Mouse (Mus musculus) stomach, embryonic 15.5 days (tissue): Measurements from ENCODE around the gene Taok2. TPM values are rescaled to one million over a fixed set of nuclear protein-coding genes. Genes with fewer than 3 reads are reported as not detected.
"Not testable (repeated sequence)": the region's sequence is repeated elsewhere in the genome, so short reads cannot be mapped to it uniquely, and the experiment has no call there.

Source experiments
- ATAC-seq: fragments of 200-750 bp; cut with Nextera tagmentation; 2 replicates; pipeline ENCODE4 v1.8.0; 2017; ENCODE audit warnings: low read depth, moderate number of reproducible peaks, moderate TSS enrichment; ENCODE audit not compliant: insufficient read depth, low FRiP score
- H3K27ac ChIP-seq: fragments of 300-500 bp; sonication (generic); 2 replicates; pipeline ENCODE4 v1.5.1; 2015; ENCODE audit warnings: mild to moderate bottlenecking, inconsistent platforms
- H3K27me3 ChIP-seq: fragments of 300-500 bp; sonication (generic); replicated peaks from 2 replicates; pipeline ENCODE4 v1.6.1; 2015; ENCODE audit warnings: inconsistent platforms
- H3K36me3 ChIP-seq: fragments of 300-500 bp; sonication (generic); 2 replicates; pipeline ENCODE4 v1.6.1; 2015; ENCODE audit warnings: inconsistent platforms
- H3K4me1 ChIP-seq: fragments of 300-500 bp; sonication (generic); 2 replicates; pipeline ENCODE4 v1.6.1; 2015; ENCODE audit warnings: inconsistent platforms
- H3K4me2 ChIP-seq: fragments of 300-500 bp; sonication (generic); 2 replicates; pipeline ENCODE4 v1.6.1; 2015; ENCODE audit warnings: mild to moderate bottlenecking, inconsistent platforms
- H3K4me3 ChIP-seq: fragments of 300-500 bp; sonication (generic); replicated peaks from 2 replicates; pipeline ENCODE4 v1.5.1; 2015; ENCODE audit warnings: inconsistent platforms
- H3K9ac ChIP-seq: fragments of 300-500 bp; sonication (generic); 2 replicates; pipeline ENCODE4 v1.6.1; 2015; ENCODE audit warnings: inconsistent platforms
- H3K9me3 ChIP-seq: fragments of 300-500 bp; sonication (generic); 2 replicates; pipeline ENCODE4 v1.6.1; 2016; ENCODE audit warnings: inconsistent platforms
- WGBS: fragments of 180-500 bp; shearing (Covaris S2); methylation state at CpG from one replicate; pipeline ENCODE4 v1.1.7; 2015; 5-methylcytosine and 5-hydroxymethylcytosine counted together
- polyA plus RNA-seq: library from polyadenylated mRNA; unstranded; fragments of >200 nt; fragmentation: Nextera tagmentation; extraction: Ambion mirVana; gene quantifications from 2 replicates; pipeline ENCODE4 v1.2.1, GENCODE M21; 2015

The Taok2 gene
- polyA plus RNA-seq, result 38.3 and 40.1 TPM in 2 replicates

DNA sequence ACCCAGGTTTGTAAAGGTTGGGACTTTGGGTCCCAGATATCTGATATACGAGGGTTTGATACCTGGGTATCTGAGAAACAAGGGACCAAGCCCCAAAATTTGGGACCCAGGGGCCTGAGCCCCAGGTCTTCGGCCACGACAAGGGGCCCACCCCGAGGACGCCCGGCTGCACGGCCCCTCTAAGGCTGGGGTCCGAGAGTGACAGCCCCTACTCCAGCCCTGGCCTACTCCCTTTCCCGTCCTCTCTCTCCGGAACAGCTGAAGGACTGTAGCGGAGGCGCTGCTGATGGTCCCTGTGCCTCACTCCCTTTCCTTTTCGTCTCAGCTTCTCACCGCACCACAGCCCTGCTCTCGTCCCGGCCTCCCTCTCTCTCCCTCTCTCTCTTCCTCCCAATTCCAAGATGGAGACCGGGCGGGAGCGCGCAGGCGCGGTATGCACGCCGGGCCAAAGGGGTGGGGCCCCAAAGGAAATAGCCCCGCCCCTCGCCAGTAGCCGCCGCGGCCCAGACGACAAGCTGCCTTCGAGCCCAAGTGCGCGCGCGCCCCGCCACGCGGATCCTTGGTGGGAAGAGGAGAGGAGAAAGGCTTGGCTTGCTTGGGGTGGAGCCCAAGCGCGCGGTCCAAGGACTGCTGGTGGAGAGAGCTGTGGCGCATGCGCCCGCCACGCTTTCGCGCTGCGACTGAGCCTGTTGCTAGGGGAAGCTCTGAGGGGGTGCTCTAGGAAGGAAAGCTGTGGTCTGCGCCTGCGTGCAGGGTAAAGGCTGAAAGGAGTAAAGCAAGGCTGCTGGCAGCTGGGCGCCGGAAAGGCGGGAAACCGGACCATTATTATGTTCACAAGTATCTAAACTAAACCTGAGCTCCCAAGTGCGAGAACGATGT lies at the start of gene Taok2:
TSS of gene Taok2 (minus strand) at position 418 of the 879 bp plus-strand sequence.
- Histone ChIP-seq H3K4me2 (peak within 1 kb of the TSS; percentile 92), H3K9me3 (no peaks in the 10 kb centered on the region), H3K36me3 (peaks cover 12% of the 10 kb centered on the region), H3K27ac (peak within 1 kb of the TSS; percentile 94), H3K9ac (peak within 1 kb of the TSS; percentile 84), H3K4me3 (peak within 1 kb of the TSS; percentile 80), H3K27me3 (no peaks in the 10 kb centered on the region), H3K4me1 (peaks cover 17% of the 10 kb centered on the region)
- ATAC-seq, result peak; percentile 96
- under 1% methylated on average over 56 of the region's 56 CpGs for WGBS

DNA sequence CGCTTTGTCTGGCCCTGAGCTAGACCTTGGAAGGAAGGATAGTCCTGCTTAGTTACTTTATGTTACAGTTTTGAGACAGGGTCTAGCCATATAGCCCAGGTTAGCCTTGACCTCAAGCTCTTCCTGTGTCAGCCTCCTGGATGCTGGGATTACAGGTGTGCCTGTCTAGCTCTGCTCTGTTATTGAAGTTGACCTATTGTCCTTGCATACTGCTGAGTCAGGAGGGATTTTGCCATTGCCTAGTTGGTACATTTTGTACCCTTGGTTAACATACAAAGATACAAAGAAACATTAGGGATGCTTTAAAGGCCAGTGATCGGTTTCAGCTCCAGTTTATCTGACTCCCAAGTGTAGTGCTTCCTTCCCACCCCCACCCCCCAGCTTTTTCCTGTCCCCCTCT lies 48.1 kb upstream of the Taok2 start:
- no peaks in the 10 kb centered on the region for H3K9me3 ChIP-seq
- H3K27ac ChIP-seq, result no peak overlapping the region
- H3K4me1 ChIP-seq, result no peaks in the 10 kb centered on the region
- 0 out of 2 replicates have a peak, but pooled peaks cover 8% of the 10 kb centered on the region for H3K36me3 ChIP-seq
- H3K9ac ChIP-seq, result no peak overlapping the region
- H3K4me3 ChIP-seq, result no peak overlapping the region
- no peaks in the 10 kb centered on the region for H3K27me3 ChIP-seq
- ATAC-seq, result no peak
- H3K4me2 ChIP-seq, result no peak overlapping the region
- WGBS, result 89% methylated on average over 2 of the region's 2 CpGs

DNA sequence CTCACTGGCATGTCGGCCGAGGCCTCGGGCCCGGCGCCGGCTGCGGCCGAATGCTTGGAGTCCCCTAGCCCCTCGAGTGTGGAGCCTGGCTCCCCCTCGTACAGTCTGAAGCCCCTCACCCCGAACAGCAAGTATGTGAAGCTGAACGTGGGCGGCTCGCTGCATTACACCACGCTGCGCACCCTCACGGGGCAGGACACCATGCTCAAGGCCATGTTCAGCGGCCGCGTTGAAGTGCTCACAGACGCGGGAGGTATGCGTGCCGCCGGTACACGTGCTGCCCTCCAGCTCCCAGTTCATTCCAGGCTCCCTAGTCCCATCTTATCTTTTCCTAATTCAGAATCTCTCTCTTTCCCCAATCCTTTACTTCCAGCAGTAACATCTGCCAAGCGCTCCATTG lies 44.5 kb upstream of the Taok2 start:
- Histone ChIP-seq H3K27me3 (no peaks in the 10 kb centered on the region), H3K9ac (peak overlapping the region; percentile 72), H3K4me2 (peak overlapping the region; percentile 78), H3K36me3 (0 out of 2 replicates have a peak, but pooled peaks cover 8% of the 10 kb centered on the region), H3K27ac (peak overlapping the region; percentile 71), H3K9me3 (no peaks in the 10 kb centered on the region), H3K4me1 (no peaks in the 10 kb centered on the region), H3K4me3 (peak overlapping the region; percentile 80)
- under 1% methylated on average over 27 of the region's 27 CpGs for WGBS
- no peak; the same call in none of the 2 replicates for ATAC-seq

DNA sequence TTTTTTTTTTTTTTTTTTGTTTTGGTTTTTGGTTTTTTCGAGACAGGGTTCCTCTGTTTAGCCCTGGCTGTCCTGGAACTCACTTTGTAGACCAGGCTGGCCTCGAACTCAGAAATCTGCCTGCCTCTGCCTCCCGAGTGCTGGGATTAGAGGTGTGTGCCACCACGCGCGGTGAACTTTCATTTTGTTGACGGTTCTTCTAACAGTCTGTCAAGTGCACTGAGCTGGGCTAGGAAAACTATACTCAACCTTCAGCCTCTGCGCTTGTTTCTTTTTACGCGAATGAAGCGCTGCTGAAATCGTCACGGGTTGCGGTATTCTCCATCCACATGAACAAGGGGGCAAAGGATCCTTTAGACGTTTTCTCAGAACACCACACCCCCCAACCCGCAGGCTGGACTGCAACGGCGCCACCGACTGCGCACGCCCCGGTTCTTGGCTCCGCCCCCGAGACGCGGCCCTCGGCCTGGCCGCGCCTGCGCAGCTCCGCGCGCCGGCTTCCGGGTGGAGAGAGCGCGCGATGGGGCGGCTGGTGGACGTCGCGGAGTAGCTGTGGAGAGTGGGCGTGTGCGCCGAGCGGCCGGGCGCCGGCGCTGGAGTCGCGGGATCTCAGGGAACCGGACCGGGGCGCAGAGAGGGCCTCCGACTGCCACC lies 44.0 kb upstream of the Taok2 start, which contains the start of gene Kctd13:
TSS of gene Kctd13 (plus strand) at position 496 of the 654 bp plus-strand sequence.
- Histone ChIP-seq H3K9ac (peak within 1 kb of the TSS; percentile 72), H3K4me2 (peak within 1 kb of the TSS; percentile 78), H3K27ac (peak within 1 kb of the TSS; percentile 71), H3K36me3 (0 out of 2 replicates have a peak, but pooled peaks cover 8% of the 10 kb centered on the region), H3K4me1 (no peaks in the 10 kb centered on the region), H3K9me3 (no peaks in the 10 kb centered on the region), H3K27me3 (no peaks in the 10 kb centered on the region), H3K4me3 (peak within 1 kb of the TSS; percentile 80)
- ATAC-seq, result peak; percentile 96
- 3% methylated on average over 55 of the region's 56 CpGs for WGBS

DNA sequence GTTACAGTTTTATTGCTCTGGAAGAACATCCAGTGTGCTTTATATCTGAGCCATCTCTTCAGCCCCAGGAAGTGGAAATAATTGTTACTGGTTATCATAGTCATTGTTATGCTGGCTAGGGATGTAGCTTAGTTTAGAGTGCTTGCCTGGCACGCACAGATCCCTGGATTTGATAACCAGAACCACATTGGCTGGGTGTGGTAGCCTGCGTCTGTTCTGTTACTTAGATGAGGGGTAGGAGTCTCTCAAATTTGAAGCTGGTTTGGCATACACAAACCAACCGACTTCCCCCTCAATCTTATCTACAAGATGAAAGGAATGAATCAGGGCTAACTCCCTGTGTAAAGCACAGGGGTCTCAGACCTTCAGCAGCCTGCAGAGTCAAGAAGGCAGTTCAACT lies 41.8 kb upstream of the Taok2 start:
- 21% methylated on average over 3 of the region's 3 CpGs for WGBS

DNA sequence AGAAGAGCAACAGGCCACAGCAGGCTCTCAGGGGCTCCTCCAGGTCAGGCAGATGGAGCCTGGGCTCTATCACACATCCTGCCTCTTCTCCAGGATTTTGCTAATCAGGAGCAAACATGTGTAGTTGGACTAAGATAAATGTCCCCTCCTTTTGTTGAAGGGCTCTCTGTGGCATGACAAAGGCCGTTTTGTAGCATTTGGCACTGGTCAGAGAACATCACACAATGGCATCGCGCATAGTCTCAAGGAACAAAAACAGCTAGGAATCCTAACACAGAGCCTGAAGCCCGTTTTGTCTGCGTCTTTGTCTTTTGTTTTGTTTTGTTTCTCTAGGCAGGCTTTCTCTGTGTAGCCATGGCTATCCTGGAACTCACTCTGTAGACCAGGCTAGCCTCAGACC lies 39.5 kb upstream of the Taok2 start:
- no peak for ATAC-seq

More for the DNA sequence above, 41.8 kb upstream of the Taok2 start:
- no peak overlapping the region for H3K4me3 ChIP-seq
- 0 out of 2 replicates have a peak, but pooled peaks cover 3% of the 10 kb centered on the region for H3K36me3 ChIP-seq
- H3K9ac ChIP-seq, result no peak overlapping the region
- no peaks in the 10 kb centered on the region for H3K27me3 ChIP-seq
- no peaks in the 10 kb centered on the region for H3K9me3 ChIP-seq
- no peak overlapping the region for H3K27ac ChIP-seq
- peaks cover 9% of the 10 kb centered on the region for H3K4me1 ChIP-seq
- H3K4me2 ChIP-seq, result no peak overlapping the region
- no peak for ATAC-seq

DNA sequence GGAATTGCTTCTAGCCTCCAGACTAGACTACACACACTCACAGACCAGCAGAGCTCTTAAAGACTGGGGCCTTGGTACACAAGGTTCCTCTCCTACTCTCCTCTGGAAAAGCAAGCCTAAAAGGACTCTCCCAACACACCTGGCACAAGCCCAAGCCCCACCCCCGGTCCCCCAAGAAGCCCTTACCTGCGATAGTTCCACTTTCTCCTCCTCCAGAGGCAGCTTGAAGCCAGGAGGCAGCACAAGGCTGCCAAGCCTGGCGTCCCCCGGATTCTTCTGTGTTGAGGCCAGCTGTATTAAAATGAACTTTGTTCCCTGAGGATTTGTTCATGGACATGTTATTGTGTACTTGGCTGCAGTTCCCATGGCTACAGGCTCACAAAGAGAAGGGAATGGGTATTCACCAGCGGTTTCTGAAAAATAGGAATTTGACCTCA lies 38.1 kb upstream of the Taok2 start, which contains the start of gene Tmem219:
TSS of gene Tmem219 (minus strand) at position 294 of the 437 bp plus-strand sequence.
- no peak within 1 kb of the TSS for H3K4me3 ChIP-seq
- peaks cover 9% of the 10 kb centered on the region for H3K4me1 ChIP-seq
- ATAC-seq, result peak; percentile 80
- no peaks in the 10 kb centered on the region for H3K36me3 ChIP-seq
- H3K9me3 ChIP-seq, result no peaks in the 10 kb centered on the region
- H3K9ac ChIP-seq, result no peak within 1 kb of the TSS
- WGBS, result 27% methylated on average over 5 of the region's 5 CpGs
- peak within 1 kb of the TSS; percentile 58 for H3K27ac ChIP-seq
- no peaks in the 10 kb centered on the region for H3K27me3 ChIP-seq
- H3K4me2 ChIP-seq, result peak within 1 kb of the TSS; percentile 15; the same call in 1 of the 2 replicates

More for the DNA sequence above, 39.5 kb upstream of the Taok2 start:
- Histone ChIP-seq H3K4me3 (no peak overlapping the region), H3K36me3 (no peaks in the 10 kb centered on the region), H3K4me1 (peaks cover 9% of the 10 kb centered on the region), H3K27ac (no peak overlapping the region), H3K9me3 (no peaks in the 10 kb centered on the region), H3K4me2 (no peak overlapping the region), H3K9ac (no peak overlapping the region), H3K27me3 (no peaks in the 10 kb centered on the region)
- WGBS, result 66% methylated on average over 5 of the region's 5 CpGs

DNA sequence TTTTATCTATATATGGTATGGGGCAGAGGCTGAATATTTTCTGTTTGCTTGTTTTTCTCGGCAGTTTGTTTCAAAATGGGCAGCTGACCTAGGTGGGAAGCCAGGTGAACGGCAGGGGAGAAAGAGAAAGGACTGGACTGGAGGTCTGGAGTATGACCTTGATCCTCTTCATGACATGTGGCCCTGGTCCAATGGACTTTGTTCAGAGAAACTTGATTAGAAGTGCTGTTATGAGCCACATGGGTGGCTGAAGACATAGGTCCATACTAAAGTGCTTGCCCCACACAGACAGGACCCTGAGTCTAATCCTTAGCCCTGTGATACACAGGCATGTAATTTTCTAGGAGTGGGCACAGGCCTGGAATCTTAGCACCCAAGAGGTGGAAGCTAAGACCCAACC lies 37.1 kb upstream of the Taok2 start:
- WGBS, result 69% methylated on average over 2 of the region's 2 CpGs
- no peak for ATAC-seq

DNA sequence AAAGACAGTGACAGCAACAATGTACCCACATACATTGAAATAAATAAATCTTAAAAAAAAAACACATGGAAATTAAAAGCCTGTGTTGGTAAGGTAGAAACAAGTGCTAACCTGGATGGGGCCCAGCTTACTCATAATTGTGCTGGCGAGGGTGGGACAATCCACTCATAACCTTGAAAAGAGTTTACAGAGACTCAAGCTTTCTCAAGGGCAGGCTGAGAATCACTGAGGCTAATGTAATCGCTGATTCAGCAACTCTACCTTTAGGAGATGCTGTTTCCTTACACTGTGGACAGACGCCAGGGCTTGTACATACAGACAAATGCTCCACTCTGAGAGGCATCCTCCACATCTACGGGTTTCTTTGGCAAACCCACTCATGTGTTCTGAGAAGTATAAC lies 35.5 kb upstream of the Taok2 start:
- Histone ChIP-seq H3K4me2 (no peak overlapping the region), H3K4me1 (peaks cover 9% of the 10 kb centered on the region), H3K27ac (no peak overlapping the region), H3K27me3 (no peaks in the 10 kb centered on the region), H3K36me3 (no peaks in the 10 kb centered on the region), H3K9me3 (no peaks in the 10 kb centered on the region), H3K9ac (no peak overlapping the region), H3K4me3 (no peak overlapping the region)
- 68% methylated on average over 4 of the region's 4 CpGs for WGBS
- ATAC-seq, result no peak

More for the DNA sequence above, 37.1 kb upstream of the Taok2 start:
- Histone ChIP-seq H3K4me1 (peaks cover 9% of the 10 kb centered on the region), H3K36me3 (no peaks in the 10 kb centered on the region), H3K27me3 (no peaks in the 10 kb centered on the region), H3K4me2 (no peak overlapping the region), H3K4me3 (no peak overlapping the region), H3K9ac (no peak overlapping the region), H3K9me3 (no peaks in the 10 kb centered on the region), H3K27ac (no peak overlapping the region)

DNA sequence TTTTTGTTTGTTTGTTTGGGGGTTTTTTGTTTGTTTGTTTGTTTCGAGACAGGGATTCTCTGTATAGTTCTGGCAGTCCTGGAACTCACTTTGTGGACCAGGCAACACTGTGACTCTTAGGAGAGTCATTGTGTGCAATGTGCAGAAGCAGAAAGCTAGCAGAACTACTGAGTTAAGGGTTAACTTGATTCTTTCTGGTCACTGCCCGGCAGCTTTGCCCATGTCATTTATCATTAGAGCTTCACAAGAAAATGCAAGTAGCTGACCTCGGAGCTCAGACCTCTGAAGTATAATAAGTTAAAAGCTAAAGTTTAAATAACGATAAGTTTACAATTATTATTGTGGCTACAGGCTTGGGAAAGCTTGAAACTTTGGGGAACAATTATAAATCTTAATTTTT lies 33.9 kb upstream of the Taok2 start:
- 20% methylated on average over 4 of the region's 4 CpGs for WGBS
- not testable (repeated sequence) for H3K4me3 ChIP-seq, H3K4me1 ChIP-seq, H3K27me3 ChIP-seq, H3K9me3 ChIP-seq, H3K9ac ChIP-seq, H3K27ac ChIP-seq, ATAC-seq, H3K4me2 ChIP-seq, H3K36me3 ChIP-seq

DNA sequence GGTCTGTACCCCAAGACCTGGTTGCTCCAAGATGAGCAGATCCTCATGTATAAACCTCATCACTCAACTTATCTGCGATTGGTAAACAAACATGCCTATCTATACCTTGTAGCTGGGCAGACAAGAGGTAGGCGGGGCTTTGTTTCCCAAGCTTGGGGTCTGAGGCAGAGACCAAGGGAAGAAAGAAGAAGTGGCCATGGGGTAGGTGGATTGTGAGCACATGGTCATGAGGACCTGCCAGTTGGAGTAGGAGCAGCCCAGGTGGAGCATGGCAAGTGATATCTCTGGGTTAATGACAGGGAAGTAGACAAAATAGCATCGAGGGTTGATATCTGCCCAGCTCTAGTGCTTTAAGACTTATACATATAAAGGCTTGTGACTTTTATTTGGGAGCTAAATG lies 30.3 kb upstream of the Taok2 start:
- no peaks in the 10 kb centered on the region for H3K9me3 ChIP-seq
- H3K27me3 ChIP-seq, result no peaks in the 10 kb centered on the region
- ATAC-seq, result no peak
- WGBS, result 75% methylated on average over 3 of the region's 3 CpGs
- no peak overlapping the region for H3K27ac ChIP-seq
- no peaks in the 10 kb centered on the region for H3K4me1 ChIP-seq
- no peak overlapping the region for H3K9ac ChIP-seq
- no peak overlapping the region for H3K4me3 ChIP-seq
- no peaks in the 10 kb centered on the region for H3K36me3 ChIP-seq
- no peak overlapping the region for H3K4me2 ChIP-seq

DNA sequence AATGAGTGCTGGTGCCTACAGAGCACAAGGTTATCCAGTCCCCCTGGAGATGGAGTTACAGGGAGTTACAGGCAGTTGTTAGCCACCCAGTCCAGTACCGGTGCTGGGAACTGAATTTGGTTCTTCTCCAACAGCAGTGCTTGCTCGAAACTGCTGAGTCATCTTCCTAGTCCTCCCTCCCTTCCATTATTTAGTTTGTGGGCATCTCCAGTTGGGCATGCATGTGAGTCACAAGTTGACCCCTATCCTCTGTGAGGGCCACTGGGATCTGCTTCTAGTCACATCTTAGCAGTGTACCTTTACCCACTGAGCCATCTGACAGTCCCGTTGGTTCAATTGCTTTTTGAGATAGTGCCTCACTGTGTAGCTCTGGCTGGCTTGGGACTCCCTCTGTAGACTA lies 21.1 kb upstream of the Taok2 start:
- no peak overlapping the region for H3K4me3 ChIP-seq
- WGBS, result 70% methylated on average over 3 of the region's 3 CpGs
- no peak overlapping the region for H3K4me2 ChIP-seq
- no peaks in the 10 kb centered on the region for H3K36me3 ChIP-seq
- no peaks in the 10 kb centered on the region for H3K9me3 ChIP-seq
- H3K4me1 ChIP-seq, result no peaks in the 10 kb centered on the region
- no peaks in the 10 kb centered on the region for H3K27me3 ChIP-seq
- no peak overlapping the region for H3K9ac ChIP-seq
- H3K27ac ChIP-seq, result no peak overlapping the region
- ATAC-seq, result no peak
